Mouse (Mus musculus) midbrain, embryonic 11.5 days (tissue): ENCODE data around the gene Mdm2. TPM values are rescaled to one million over a fixed set of nuclear protein-coding genes. Genes with fewer than 3 reads are reported as not detected.
"Not testable (repeated sequence)": the region's sequence is repeated elsewhere in the genome, so short reads cannot be mapped to it uniquely, and the experiment has no call there.

Source experiments
- ATAC-seq: fragments of 200-750 bp; cut with Nextera tagmentation; 2 replicates; pipeline ENCODE4 v1.8.0; 2017; ENCODE audit warnings: moderate TSS enrichment, moderate library complexity; ENCODE audit not compliant: low FRiP score
- DNase-seq: peaks from one replicate; pipeline ENCODE4 v3.0.0; 2015; ENCODE audit warnings: low spot score; ENCODE audit errors: missing footprints
- H3K27ac ChIP-seq: fragments of 300-500 bp; sonication (generic); 2 replicates; pipeline ENCODE4 v1.5.1; 2014; ENCODE audit warnings: low read depth, low read length
- H3K27me3 ChIP-seq: fragments of 300-500 bp; sonication (generic); 2 replicates; pipeline ENCODE4 v1.6.1; 2014; ENCODE audit warnings: mild to moderate bottlenecking, low read length, moderate library complexity, mixed read lengths; ENCODE audit not compliant: control insufficient read depth, insufficient read depth
- H3K36me3 ChIP-seq: fragments of 300-500 bp; sonication (generic); 2 replicates; pipeline ENCODE4 v1.6.1; 2014; ENCODE audit warnings: mild to moderate bottlenecking, low read length, moderate library complexity, mixed read lengths; ENCODE audit not compliant: control insufficient read depth, insufficient read depth
- H3K4me1 ChIP-seq: fragments of 300-500 bp; sonication (generic); 2 replicates; pipeline ENCODE4 v1.6.1; 2014; ENCODE audit warnings: low read length; ENCODE audit not compliant: control insufficient read depth, insufficient read depth
- H3K4me2 ChIP-seq: fragments of 300-500 bp; sonication (generic); 2 replicates; pipeline ENCODE4 v1.6.1; 2014; ENCODE audit warnings: mild to moderate bottlenecking, moderate library complexity
- H3K4me3 ChIP-seq: fragments of 300-500 bp; sonication (generic); 2 replicates; pipeline ENCODE4 v1.5.1; 2014; ENCODE audit warnings: low read depth, low read length
- H3K9ac ChIP-seq: fragments of 300-500 bp; sonication (generic); 2 replicates; pipeline ENCODE4 v1.6.1; 2014; ENCODE audit warnings: low read length
- H3K9me3 ChIP-seq: fragments of 300-500 bp; sonication (generic); 2 replicates; pipeline ENCODE4 v1.6.1; 2016; ENCODE audit warnings: low read length; ENCODE audit not compliant: control insufficient read depth
- WGBS: fragments of 180-500 bp; shearing (Covaris S2); extraction: QIAGEN DNeasy Blood & Tissue Kit; methylation state at CpG from one replicate; pipeline ENCODE4 v1.1.7; 2014; 5-methylcytosine and 5-hydroxymethylcytosine counted together
- polyA plus RNA-seq: library from polyadenylated mRNA; unstranded; fragments of >200 nt; fragmentation: Nextera tagmentation; extraction: Ambion mirVana; gene quantifications from 2 replicates; pipeline ENCODE4 v1.2.1, GENCODE M21; 2014

The Mdm2 gene
- polyA plus RNA-seq, result 67.5 and 74.3 TPM in 2 replicates

DNA sequence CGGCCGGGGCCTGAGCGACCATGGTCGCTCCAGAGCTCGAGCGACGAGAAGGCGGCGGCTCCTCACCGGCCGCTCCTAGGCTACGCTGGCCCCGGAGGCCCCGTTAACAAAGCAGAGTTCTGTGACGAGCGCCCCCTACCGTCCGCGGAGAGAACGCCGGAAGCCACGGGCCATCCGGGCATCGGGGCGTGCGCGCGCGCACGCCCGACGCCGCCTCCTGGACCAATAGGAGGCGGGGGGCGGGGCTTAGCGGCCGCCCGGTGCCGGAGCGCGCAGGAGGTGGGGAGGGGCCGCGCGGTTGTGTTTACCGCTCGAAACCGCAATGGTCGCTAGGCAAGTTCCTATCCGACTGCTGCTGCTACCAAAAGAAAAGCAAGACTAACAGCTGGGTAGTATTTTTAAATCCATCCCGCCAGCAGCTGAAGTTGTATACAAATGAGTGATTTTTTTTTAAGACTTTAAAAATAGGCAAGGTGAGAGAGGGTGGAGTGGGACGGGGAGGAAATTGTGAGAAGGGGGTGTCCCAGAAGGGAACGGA, at the start of gene Mdm2:
TSS of gene Mdm2 (minus strand) at position 155 of the 538 bp plus-strand sequence.
- Histone ChIP-seq H3K4me3 (peak within 1 kb of the TSS; percentile 75), H3K27me3 (no peaks in the 10 kb centered on the region), H3K4me1 (peaks cover 12% of the 10 kb centered on the region; the same call in 1 of the 2 replicates), H3K9ac (peak within 1 kb of the TSS; percentile 99), H3K36me3 (no peaks in the 10 kb centered on the region; the same call in 1 of the 2 replicates), H3K9me3 (no peaks in the 10 kb centered on the region), H3K27ac (peak within 1 kb of the TSS; percentile 96), H3K4me2 (peak within 1 kb of the TSS; percentile 85)
- WGBS, result under 1% methylated on average over 43 of the region's 52 CpGs
- ATAC-seq, result peak; percentile 95
- peak; percentile 100 for DNase-seq

- Histone ChIP-seq H3K27me3 (no peaks in the 10 kb centered on the region), H3K9me3 (no peaks in the 10 kb centered on the region), H3K4me3 (no peak overlapping the region), H3K4me1 (no peaks in the 10 kb centered on the region), H3K36me3 (peaks cover 42% of the 10 kb centered on the region), H3K27ac (no peak overlapping the region), H3K9ac (no peak overlapping the region), H3K4me2 (no peak overlapping the region)
- DNase-seq (peak; percentile 79), ATAC-seq (no peak)
- WGBS, result 95% methylated on average over 10 of the region's 10 CpGs
Measured at GRCm38 (mm10) chr10:117759844-117760630, 49.5 kb upstream of the Mdm2 start.

DNA sequence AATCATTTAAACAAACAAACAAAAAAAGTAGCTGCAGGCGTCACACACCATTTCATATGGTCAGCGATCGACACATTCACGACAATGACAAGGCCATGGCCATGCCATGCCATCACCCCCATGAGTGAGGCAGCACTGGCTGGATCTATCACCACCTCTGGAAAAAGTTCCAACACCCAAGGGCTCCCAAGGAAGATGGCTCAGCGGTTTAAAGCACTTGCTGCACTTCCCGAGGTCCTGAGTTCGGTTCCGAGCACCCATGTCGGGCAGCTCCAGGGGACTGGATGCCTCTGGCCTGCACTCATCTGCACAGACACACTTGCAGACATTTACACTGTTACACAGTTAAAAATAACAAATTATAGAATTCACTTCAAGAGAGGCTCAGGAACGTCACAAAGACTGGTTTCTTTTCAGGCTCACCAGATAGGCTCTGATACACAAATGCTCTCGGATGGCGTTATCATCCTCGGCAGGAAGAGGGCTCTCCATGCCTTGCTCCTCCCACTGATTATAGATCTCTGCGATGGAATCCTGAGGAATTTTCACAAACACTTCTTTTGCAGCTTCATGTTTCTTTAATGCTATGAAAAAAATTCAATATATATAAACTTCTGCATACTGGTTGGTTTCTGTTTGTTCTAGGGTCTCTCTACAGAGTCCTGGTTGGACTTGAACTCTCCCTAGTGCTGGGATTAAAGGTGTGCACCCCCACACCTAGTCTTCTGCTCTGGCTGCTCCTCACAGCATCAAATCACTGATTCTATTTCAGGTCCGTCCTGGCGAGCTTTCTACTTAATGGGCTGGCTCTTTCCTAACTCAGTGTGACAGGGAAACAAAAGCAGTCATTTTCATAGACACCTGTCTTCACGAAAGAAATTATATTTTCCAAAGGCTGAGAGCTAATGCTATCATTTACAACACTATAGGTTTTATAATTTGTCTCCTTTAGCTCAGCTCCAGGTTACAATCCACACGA, 48.5 kb upstream of the Mdm2 start:
- Histone ChIP-seq H3K4me3 (no peak overlapping the region), H3K9me3 (no peaks in the 10 kb centered on the region), H3K36me3 (peaks cover 47% of the 10 kb centered on the region), H3K9ac (no peak overlapping the region), H3K27ac (no peak overlapping the region), H3K4me2 (no peak overlapping the region), H3K4me1 (no peaks in the 10 kb centered on the region), H3K27me3 (no peaks in the 10 kb centered on the region)
- ATAC-seq (no peak), DNase-seq (peak; percentile 71)
- 90% methylated on average over 18 of the region's 18 CpGs for WGBS

GRCm38 (mm10) chr10:117758344-117758743, 47.8 kb upstream of the Mdm2 start:
- H3K36me3 ChIP-seq, result peaks cover 44% of the 10 kb centered on the region
- not testable (repeated sequence) for H3K4me1 ChIP-seq, H3K27ac ChIP-seq, ATAC-seq, H3K9ac ChIP-seq, H3K4me3 ChIP-seq, H3K9me3 ChIP-seq, H3K4me2 ChIP-seq, H3K27me3 ChIP-seq
- 95% methylated on average over 3 of the region's 3 CpGs for WGBS
- peak; percentile 10 for DNase-seq

DNA sequence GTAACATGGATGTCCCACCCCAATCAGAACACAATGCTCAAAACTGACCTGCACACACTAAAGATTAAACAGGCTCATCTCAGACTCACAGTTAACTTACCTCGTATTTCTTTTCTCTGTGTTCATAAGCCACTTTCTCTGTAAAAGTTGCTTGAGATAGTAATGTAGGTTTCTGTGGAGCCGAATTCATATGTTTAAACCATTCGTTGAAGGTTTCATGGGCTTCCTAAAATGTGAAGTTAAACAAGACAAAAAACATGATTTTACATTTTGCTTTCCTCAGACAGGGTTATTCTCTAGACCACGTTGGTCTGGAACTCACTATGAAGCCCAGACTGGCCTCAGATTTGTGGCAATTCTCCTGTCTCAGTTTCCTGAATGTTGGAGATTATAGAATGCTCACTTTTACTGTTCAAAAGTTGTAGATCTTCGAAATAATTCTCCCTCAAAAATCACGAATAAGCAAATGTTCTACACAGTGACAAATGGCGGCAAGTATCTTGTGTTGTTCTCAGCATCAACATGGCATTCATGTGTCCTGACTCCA, 47.3 kb upstream of the Mdm2 start:
- no peak for ATAC-seq
- no peaks in the 10 kb centered on the region for H3K27me3 ChIP-seq
- H3K9ac ChIP-seq, result no peak overlapping the region
- H3K4me3 ChIP-seq, result no peak overlapping the region
- peak; percentile 47 for DNase-seq
- H3K4me2 ChIP-seq, result no peak overlapping the region
- H3K36me3 ChIP-seq, result peaks cover 41% of the 10 kb centered on the region
- H3K4me1 ChIP-seq, result no peaks in the 10 kb centered on the region
- whole genome bisulfite sequencing, result 94% methylated on average over 7 of the region's 7 CpGs
- no peak overlapping the region for H3K27ac ChIP-seq
- no peaks in the 10 kb centered on the region for H3K9me3 ChIP-seq

GRCm38 (mm10) chr10:117757259-117757658, 46.7 kb upstream of the Mdm2 start:
- Histone ChIP-seq H3K9ac (no peak overlapping the region), H3K9me3 (no peaks in the 10 kb centered on the region), H3K27me3 (no peaks in the 10 kb centered on the region), H3K4me2 (no peak overlapping the region), H3K4me3 (no peak overlapping the region), H3K4me1 (no peaks in the 10 kb centered on the region), H3K27ac (no peak overlapping the region), H3K36me3 (peaks cover 41% of the 10 kb centered on the region)
- ATAC-seq, result no peak
- WGBS, result 98% methylated on average over 1 of the region's 1 CpGs
- DNase-seq, result peak; percentile 23

- 89% methylated on average over 5 of the region's 5 CpGs for WGBS
- H3K36me3 ChIP-seq, result peaks cover 41% of the 10 kb centered on the region
- H3K4me1 ChIP-seq, result no peaks in the 10 kb centered on the region
- DNase-seq (no peak), ATAC-seq (no peak)
- H3K27ac ChIP-seq, result no peak overlapping the region
- no peaks in the 10 kb centered on the region for H3K27me3 ChIP-seq
- no peak overlapping the region for H3K4me3 ChIP-seq
- no peaks in the 10 kb centered on the region for H3K9me3 ChIP-seq
- no peak overlapping the region for H3K9ac ChIP-seq
- no peak overlapping the region for H3K4me2 ChIP-seq
Measured at GRCm38 (mm10) chr10:117756784-117757183, 46.2 kb upstream of the Mdm2 start.

- H3K36me3 ChIP-seq, result peaks cover 36% of the 10 kb centered on the region
Measured at GRCm38 (mm10) chr10:117755799-117756467, 45.4 kb upstream of the Mdm2 start.

More at GRCm38 (mm10) chr10:117755799-117756467, 45.4 kb upstream of the Mdm2 start:
- no peak overlapping the region for H3K9ac ChIP-seq
- no peak overlapping the region for H3K4me2 ChIP-seq
- no peaks in the 10 kb centered on the region for H3K27me3 ChIP-seq
- ATAC-seq (no peak), DNase-seq (peak; percentile 23)
- no peaks in the 10 kb centered on the region for H3K9me3 ChIP-seq
- WGBS, result 94% methylated on average over 11 of the region's 11 CpGs
- H3K27ac ChIP-seq, result no peak overlapping the region
- H3K4me1 ChIP-seq, result no peaks in the 10 kb centered on the region
- H3K4me3 ChIP-seq, result no peak overlapping the region
